Mouse (Mus musculus) megakaryocyte, embryonic 14.5 days (primary cell): Measurements from ENCODE around the gene Gtf2h1. TPM values are rescaled to one million over a fixed set of nuclear protein-coding genes. Genes with fewer than 3 reads are reported as not detected.
A peak's percentile ranks its signal among the peaks of the same experiment; 100 is the strongest.

ENCODE experiments used
- H3K27me3 ChIP-seq: replicated peaks from 2 replicates; pipeline ENCODE3; 2012; ENCODE audit warnings: inconsistent platforms
- H3K36me3 ChIP-seq: replicated peaks from 2 replicates; pipeline ENCODE3; 2012; ENCODE audit warnings: low read length, inconsistent platforms, mixed read lengths
- H3K4me1 ChIP-seq: 2 replicates; pipeline ENCODE4 v1.6.1; 2012; ENCODE audit warnings: inconsistent platforms
- H3K4me3 ChIP-seq: replicated peaks from 2 replicates; pipeline ENCODE3; 2012; ENCODE audit warnings: moderate library complexity, mild to moderate bottlenecking, inconsistent platforms
- H3K9me3 ChIP-seq: 2 replicates; pipeline ENCODE4 v1.6.1; 2012; ENCODE audit warnings: inconsistent platforms
- FLI1 ChIP-seq: IDR thresholded peaks from 2 replicates; pipeline ENCODE4 v1.6.1; 2012; ENCODE audit warnings: low read length, inconsistent platforms, mixed read lengths
- GATA1 ChIP-seq: IDR thresholded peaks from 3 replicates; pipeline ENCODE4 v1.6.1; 2012; ENCODE audit warnings: mixed read lengths, low read length, inconsistent platforms, borderline replicate concordance
- polyA plus RNA-seq: library from polyadenylated mRNA; stranded (reverse); fragments of >175 nt; gene quantifications from 2 replicates; pipeline ENCODE4 v1.2.3, GENCODE M21; 2012; ENCODE audit warnings: low replicate concordance; ENCODE audit not compliant: insufficient read depth

The Gtf2h1 gene
- polyA plus RNA-seq, result 14.5 and 19.9 TPM in 2 replicates

DNA sequence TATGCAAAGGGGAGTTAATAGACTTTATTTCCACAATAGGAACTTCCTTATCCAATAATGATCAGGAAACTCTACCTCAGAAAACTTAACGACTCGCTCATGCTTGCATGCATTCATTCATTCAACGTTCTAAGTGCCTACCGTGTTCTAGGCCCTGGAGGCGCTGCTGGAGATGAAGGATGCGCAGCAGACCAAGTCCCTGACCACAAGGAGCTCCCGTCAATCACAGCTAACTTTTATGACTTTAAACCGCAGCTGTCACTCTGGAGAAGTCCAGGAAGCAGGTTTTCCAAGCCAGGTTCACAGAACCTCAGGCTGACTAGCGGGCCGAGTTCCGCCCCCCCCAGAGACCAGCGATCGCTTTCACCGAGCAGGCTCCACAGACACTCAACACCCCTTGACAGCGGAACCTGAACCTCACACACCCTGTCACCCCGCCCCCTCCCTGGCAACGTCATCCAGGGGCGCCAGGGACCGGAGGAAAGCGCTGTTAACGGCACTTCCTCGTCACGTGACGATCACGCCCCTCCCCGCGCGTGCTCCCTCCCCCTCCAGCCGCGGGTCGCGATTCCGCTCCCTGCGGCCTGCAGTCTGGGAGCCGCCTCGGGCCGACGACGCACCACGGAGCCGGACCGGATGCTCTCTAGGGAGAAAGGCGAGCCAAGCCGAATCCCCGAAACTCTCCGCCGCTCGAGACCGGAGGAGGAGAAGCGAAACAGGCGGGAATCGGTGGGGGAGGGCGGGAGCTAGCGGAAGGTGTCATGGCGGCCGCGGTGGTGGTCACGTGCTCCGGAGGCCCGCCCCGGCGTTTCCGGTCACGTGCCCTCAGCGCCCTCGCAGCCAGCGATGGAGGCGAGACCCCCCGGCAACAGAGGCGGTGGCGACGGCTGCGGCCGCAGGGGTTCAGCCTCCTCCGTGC is at the start of gene Gtf2h1, which contains the start of gene Hps5:
Gene Gtf2h1 (plus strand): TSS at position 817 of the 919 bp plus-strand sequence.
Gene Hps5 (minus strand): TSS at position 778 of the 919 bp plus-strand sequence.
- Histone ChIP-seq H3K4me1 (peaks cover 55% of the 10 kb centered on the region), H3K27me3 (no peaks in the 10 kb centered on the region), H3K9me3 (no peaks in the 10 kb centered on the region), H3K4me3 (peak within 1 kb of the TSS; percentile 98), H3K36me3 (peaks cover 27% of the 10 kb centered on the region)
- no peak for TF ChIP-seq GATA1
- peak; percentile 70; the same call in 1 of the 2 replicates for TF ChIP-seq FLI1

DNA sequence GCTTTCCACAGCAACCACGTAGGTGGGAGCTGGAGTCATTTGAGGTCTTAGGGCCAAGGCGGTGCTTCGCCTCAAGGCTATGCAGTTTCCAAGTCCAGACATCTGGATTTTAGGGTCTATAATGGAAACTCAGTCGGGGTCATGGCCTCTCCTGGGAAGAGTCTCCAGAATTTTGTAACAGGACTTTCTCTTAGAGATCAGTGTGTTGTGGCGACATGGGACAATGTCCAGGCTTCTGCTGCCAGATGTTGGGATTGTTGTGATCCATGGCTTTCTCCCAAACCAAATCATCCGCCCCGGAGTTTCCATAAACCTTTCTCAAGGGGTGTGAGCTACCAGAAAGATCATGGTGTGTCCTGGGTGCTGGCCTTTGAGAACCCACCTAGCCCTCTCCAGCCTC is 49.5 kb upstream of the Gtf2h1 start:
- Histone ChIP-seq H3K9me3 (no peaks in the 10 kb centered on the region), H3K36me3 (no peaks in the 10 kb centered on the region), H3K4me3 (no peak overlapping the region), H3K27me3 (peaks cover 48% of the 10 kb centered on the region), H3K4me1 (peaks cover 22% of the 10 kb centered on the region)
- TF ChIP-seq GATA1 (no peak), FLI1 (no peak)

DNA sequence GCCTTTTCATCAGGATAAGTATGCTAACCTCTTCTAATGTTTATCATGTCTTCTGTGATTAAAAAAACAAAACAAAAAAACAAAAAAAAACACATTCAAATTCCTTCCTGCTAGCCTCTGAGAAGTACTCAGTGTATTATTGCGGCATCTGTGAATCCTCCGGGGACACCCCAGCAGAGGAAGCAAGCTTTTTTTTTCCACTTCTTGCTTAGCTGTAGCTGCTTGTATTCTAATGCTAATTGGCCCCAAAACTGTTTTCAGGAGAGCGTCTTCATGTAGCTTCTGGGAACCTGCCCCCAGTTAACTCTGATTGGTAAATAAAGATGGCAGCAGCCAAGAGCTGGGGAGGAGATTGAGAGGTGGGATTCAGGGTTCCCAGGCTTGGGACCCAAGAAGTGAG is 47.4 kb upstream of the Gtf2h1 start:
- no peaks in the 10 kb centered on the region for H3K36me3 ChIP-seq
- no peaks in the 10 kb centered on the region for H3K9me3 ChIP-seq
- peaks cover 25% of the 10 kb centered on the region for H3K4me1 ChIP-seq
- TF ChIP-seq GATA1, result no peak
- no peak for TF ChIP-seq FLI1
- H3K27me3 ChIP-seq, result peaks cover 46% of the 10 kb centered on the region
- no peak overlapping the region for H3K4me3 ChIP-seq

DNA sequence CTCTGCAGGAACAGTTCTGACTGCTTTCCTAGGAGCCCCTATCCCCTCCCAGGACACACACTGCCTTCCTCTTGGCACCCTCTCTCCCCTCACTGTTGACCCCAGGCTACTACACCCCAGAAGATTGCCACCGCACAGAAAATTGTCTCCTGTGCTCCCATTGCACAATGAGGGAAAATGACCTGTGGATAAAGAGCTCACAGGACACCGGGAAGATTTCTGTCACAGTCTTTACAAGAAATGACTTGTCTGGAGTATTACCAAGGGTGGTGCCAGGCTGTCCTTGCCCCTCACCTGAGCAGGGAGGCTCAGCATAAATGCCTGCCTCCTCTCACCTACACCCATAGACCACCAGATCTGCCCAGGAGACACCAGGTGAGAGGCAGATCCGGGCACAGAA is 44.4 kb upstream of the Gtf2h1 start, which contains the start of gene Saa2:
Gene Saa2 (plus strand): TSS at position 301 of the 400 bp plus-strand sequence.
- Histone ChIP-seq H3K36me3 (no peaks in the 10 kb centered on the region), H3K4me1 (peaks cover 52% of the 10 kb centered on the region), H3K4me3 (no peak within 1 kb of the TSS), H3K27me3 (peaks cover 35% of the 10 kb centered on the region), H3K9me3 (no peaks in the 10 kb centered on the region)
- TF ChIP-seq FLI1 (no peak), GATA1 (no peak)

DNA sequence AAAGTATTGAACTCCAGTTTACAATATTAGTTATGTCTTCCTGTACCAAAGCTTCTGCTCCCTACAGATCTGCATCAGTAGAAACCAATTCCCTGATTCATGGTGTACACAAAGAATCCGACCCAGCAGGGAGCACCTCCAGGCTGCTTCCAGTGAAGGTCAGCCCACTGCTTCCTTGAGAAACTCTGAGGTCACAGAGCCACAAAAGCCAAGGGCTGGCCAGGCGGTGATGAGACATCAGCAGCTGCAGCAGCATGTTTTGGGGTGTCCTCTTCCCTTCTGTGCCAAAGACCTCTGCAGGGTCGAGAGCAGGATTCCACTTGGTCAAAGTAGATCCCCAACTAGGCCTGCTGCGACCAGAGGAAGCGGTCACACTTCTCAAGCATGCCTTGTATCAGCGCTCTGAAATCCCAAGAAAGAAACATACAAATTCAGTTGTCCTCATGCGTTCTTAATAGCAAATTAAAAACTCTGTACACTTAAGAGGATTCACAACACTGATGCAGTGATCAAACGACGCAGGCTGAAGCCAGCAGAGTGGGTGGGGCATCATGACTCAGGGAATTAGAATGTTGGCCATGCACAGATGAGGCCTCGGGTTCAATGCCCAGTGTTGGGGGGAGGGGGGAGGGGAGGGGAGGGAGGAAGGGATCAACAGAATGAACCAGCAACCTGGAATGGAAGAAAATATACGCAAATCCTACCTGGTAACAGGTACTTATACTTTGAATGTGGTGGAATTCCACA is 34.7 kb upstream of the Gtf2h1 start:
- peaks cover 21% of the 10 kb centered on the region for H3K4me1 ChIP-seq
- TF ChIP-seq FLI1, result no peak
- no peak for TF ChIP-seq GATA1
- H3K4me3 ChIP-seq, result no peak overlapping the region
- no peaks in the 10 kb centered on the region for H3K9me3 ChIP-seq
- H3K36me3 ChIP-seq, result peaks cover 76% of the 10 kb centered on the region
- H3K27me3 ChIP-seq, result no peaks in the 10 kb centered on the region

DNA sequence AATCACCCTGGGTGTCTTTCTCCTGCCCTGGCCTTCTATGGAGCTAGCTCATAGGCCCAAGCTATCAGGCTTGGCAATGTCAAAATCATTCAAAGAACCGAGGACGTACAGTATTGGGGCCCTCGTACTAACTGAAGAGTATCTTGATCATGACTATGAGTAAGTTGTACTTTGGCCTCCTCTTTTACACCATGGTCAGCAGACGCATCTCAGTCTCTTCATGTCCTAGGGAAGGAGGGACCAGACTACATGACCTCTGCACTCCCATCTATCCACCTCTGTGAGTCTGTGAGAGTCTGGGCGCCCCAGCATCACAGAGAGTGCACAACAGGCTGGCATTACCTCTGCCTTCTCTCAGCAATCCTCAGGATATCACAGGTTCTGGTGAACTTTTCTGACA is 33.3 kb upstream of the Gtf2h1 start:
- no peak overlapping the region for H3K4me3 ChIP-seq
- H3K36me3 ChIP-seq, result peaks cover 89% of the 10 kb centered on the region
- H3K4me1 ChIP-seq, result peaks cover 8% of the 10 kb centered on the region

DNA sequence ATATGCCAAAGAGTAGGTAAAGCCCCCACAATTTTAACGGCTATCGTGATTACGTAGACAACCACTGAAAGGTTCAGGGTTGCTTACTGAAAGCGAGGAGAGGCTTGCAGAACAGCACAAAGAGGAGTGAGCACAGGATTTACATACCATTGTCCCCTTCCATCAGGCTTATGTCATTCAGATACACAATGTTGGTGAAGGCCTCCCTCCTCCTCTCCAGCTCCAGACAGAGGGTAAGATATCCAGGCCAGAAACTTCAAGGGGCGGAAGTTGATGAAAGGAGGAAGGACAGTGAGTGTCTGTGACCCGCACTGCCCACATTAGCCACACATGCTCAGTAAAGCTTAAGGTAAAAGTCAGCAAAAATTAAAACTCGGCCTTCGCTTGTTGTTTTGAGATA is 31.2 kb upstream of the Gtf2h1 start:
- peaks cover 7% of the 10 kb centered on the region for H3K4me1 ChIP-seq
- H3K9me3 ChIP-seq, result no peaks in the 10 kb centered on the region
- no peaks in the 10 kb centered on the region for H3K27me3 ChIP-seq
- no peak for TF ChIP-seq GATA1
- no peak overlapping the region for H3K4me3 ChIP-seq
- peaks cover 97% of the 10 kb centered on the region for H3K36me3 ChIP-seq

More for the DNA sequence above, 33.3 kb upstream of the Gtf2h1 start:
- no peak for TF ChIP-seq FLI1
- no peak for TF ChIP-seq GATA1
- Histone ChIP-seq H3K27me3 (no peaks in the 10 kb centered on the region), H3K9me3 (no peaks in the 10 kb centered on the region)

DNA sequence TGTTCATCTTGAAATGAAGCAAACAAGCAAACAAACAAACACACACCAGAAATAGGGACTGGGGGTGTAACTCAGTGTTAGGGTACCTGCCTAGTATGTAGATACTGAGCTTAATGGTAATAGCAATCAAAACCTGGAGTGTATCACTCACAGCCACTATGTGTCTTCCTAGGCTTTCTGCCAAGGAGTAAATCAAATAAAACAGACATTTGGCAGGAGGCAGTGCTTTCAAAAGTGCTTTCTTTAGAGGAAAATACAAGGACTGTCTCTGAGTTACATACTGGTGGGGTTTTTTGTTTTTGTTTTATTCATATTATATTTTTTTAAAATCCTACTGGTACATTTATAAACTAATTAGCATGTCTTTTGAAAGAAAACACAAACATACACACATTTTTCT is 28.5 kb upstream of the Gtf2h1 start:
- H3K4me1 ChIP-seq, result no peaks in the 10 kb centered on the region
- TF ChIP-seq FLI1 (no peak), GATA1 (no peak)
- H3K4me3 ChIP-seq, result no peak overlapping the region
- H3K36me3 ChIP-seq, result peaks cover 92% of the 10 kb centered on the region
- H3K9me3 ChIP-seq, result no peaks in the 10 kb centered on the region
- H3K27me3 ChIP-seq, result no peaks in the 10 kb centered on the region

DNA sequence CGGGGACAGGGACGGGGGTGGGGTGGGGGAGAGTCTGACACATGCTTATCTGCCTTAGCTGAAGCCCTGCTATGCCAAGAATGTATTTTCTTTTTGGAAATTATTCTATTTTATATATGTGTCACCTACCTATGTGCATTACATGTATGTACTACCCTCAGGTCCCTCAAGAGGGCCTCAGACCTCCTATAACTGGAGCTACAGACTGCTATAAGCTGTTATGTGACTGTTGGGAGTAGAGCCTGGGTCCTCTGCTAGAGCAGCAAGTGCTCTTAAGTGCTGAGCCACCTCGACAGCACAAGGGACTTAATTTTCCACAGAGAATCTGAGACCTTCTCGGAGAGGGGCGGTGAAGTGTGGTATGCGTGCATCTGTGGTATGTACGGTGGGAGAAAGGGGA is 27.5 kb upstream of the Gtf2h1 start:
- TF ChIP-seq FLI1, result no peak
- TF ChIP-seq GATA1, result no peak
- H3K4me3 ChIP-seq, result no peak overlapping the region
- H3K36me3 ChIP-seq, result peaks cover 92% of the 10 kb centered on the region
- H3K27me3 ChIP-seq, result no peaks in the 10 kb centered on the region
- no peaks in the 10 kb centered on the region for H3K9me3 ChIP-seq
- H3K4me1 ChIP-seq, result 0 out of 2 replicates have a peak, but pooled peaks cover under 1% of the 10 kb centered on the region
